Mouse (Mus musculus) limb, embryonic 14.5 days (tissue): ENCODE data around the gene Ifit1. TPM values are rescaled to one million over a fixed set of nuclear protein-coding genes. Genes with fewer than 3 reads are reported as not detected.
A peak's percentile ranks its signal among the peaks of the same experiment; 100 is the strongest.
"Not testable (repeated sequence)": the region's sequence is repeated elsewhere in the genome, so short reads cannot be mapped to it uniquely, and the experiment has no call there.

ENCODE experiments used
- ATAC-seq: fragments of 200-750 bp; cut with Nextera tagmentation; 2 replicates; pipeline ENCODE4 v1.8.0; 2017; ENCODE audit warnings: low read depth, moderate number of reproducible peaks, moderate TSS enrichment; ENCODE audit not compliant: low FRiP score
- DNase-seq: peaks from one replicate; pipeline ENCODE4 v3.0.0-alpha.2; 2015; ENCODE audit warnings: low spot score
- H3K27ac ChIP-seq: fragments of 300-500 bp; sonication (generic); replicated peaks from 2 replicates; pipeline ENCODE4 v1.5.1; 2014; ENCODE audit warnings: low read depth, mild to moderate bottlenecking, low read length, moderate library complexity, mixed read lengths
- H3K27me3 ChIP-seq: fragments of 300-500 bp; sonication (generic); 2 replicates; pipeline ENCODE4 v1.6.1; 2014; ENCODE audit warnings: low read length, mixed read lengths; ENCODE audit not compliant: control insufficient read depth, insufficient read depth
- H3K36me3 ChIP-seq: fragments of 300-500 bp; sonication (generic); 2 replicates; pipeline ENCODE4 v1.6.1; 2014; ENCODE audit warnings: mild to moderate bottlenecking, low read length, moderate library complexity, mixed read lengths; ENCODE audit not compliant: control insufficient read depth, insufficient read depth
- H3K4me1 ChIP-seq: fragments of 300-500 bp; sonication (generic); 2 replicates; pipeline ENCODE4 v1.6.1; 2014; ENCODE audit warnings: antibody characterized with exemption, low read length, mixed read lengths; ENCODE audit not compliant: control insufficient read depth, insufficient read depth
- H3K4me2 ChIP-seq: fragments of 300-500 bp; sonication (generic); replicated peaks from 2 replicates; pipeline ENCODE4 v1.6.1; 2014; ENCODE audit warnings: low read depth, mild to moderate bottlenecking, low read length, moderate library complexity; ENCODE audit not compliant: severe bottlenecking
- H3K4me3 ChIP-seq: fragments of 300-500 bp; sonication (generic); replicated peaks from 2 replicates; pipeline ENCODE4 v1.5.1; 2014; ENCODE audit warnings: low read length
- H3K9ac ChIP-seq: fragments of 300-500 bp; sonication (generic); 2 replicates; pipeline ENCODE4 v1.6.1; 2014; ENCODE audit warnings: mild to moderate bottlenecking, low read depth, low read length, moderate library complexity; ENCODE audit not compliant: severe bottlenecking
- H3K9me3 ChIP-seq: fragments of 300-500 bp; sonication (generic); 2 replicates; pipeline ENCODE4 v1.6.1; 2016; ENCODE audit warnings: low read length; ENCODE audit not compliant: control insufficient read depth
- POLR2A ChIP-seq: fragments of 200-500 bp; IDR thresholded peaks from 2 replicates; pipeline ENCODE4 v1.8.0; 2012; ENCODE audit warnings: inconsistent platforms, mild to moderate bottlenecking, moderate library complexity, borderline replicate concordance; ENCODE audit not compliant: insufficient read depth, insufficient read length; ENCODE audit errors: extremely low read depth
- WGBS: fragments of 180-500 bp; shearing (Covaris S2); extraction: QIAGEN DNeasy Blood & Tissue Kit; methylation state at CpG from one replicate; pipeline ENCODE4 v1.1.7; 2014; 5-methylcytosine and 5-hydroxymethylcytosine counted together
- polyA plus RNA-seq, 2 experiments: library from polyadenylated mRNA; depleted of rRNA in 1 of 2; stranded (reverse) in 1 of 2; unstranded in 1 of 2; fragments of >200 nt; fragmentation: Nextera tagmentation in 1 of 2; extraction: Ambion mirVana in 1 of 2; gene quantifications; 2 replicates each; pipeline versions ENCODE4 v1.2.1 to v1.2.3; 2012 to 2014

Ifit1 gene
- polyA plus RNA-seq, 2 experiments: 0.49 to 0.98 TPM

GRCm38 (mm10) chr19:34605472-34605871, 35.2 kb upstream of the Ifit1 start:
- 88% methylated on average over 3 of the region's 3 CpGs for WGBS
- peaks cover 3% of the 10 kb centered on the region; the same call in 1 of the 2 replicates for H3K4me1 ChIP-seq
- no peaks in the 10 kb centered on the region for H3K9me3 ChIP-seq
- no peak overlapping the region for H3K9ac ChIP-seq
- H3K4me2 ChIP-seq: no peak overlapping the region
- H3K4me3 ChIP-seq: no peak overlapping the region
- H3K27me3 ChIP-seq: no peaks in the 10 kb centered on the region
- H3K36me3 ChIP-seq: no peaks in the 10 kb centered on the region
- no peak for TF ChIP-seq POLR2A
- ATAC-seq (no peak), DNase-seq (no peak)
- H3K27ac ChIP-seq: no peak overlapping the region

DNA sequence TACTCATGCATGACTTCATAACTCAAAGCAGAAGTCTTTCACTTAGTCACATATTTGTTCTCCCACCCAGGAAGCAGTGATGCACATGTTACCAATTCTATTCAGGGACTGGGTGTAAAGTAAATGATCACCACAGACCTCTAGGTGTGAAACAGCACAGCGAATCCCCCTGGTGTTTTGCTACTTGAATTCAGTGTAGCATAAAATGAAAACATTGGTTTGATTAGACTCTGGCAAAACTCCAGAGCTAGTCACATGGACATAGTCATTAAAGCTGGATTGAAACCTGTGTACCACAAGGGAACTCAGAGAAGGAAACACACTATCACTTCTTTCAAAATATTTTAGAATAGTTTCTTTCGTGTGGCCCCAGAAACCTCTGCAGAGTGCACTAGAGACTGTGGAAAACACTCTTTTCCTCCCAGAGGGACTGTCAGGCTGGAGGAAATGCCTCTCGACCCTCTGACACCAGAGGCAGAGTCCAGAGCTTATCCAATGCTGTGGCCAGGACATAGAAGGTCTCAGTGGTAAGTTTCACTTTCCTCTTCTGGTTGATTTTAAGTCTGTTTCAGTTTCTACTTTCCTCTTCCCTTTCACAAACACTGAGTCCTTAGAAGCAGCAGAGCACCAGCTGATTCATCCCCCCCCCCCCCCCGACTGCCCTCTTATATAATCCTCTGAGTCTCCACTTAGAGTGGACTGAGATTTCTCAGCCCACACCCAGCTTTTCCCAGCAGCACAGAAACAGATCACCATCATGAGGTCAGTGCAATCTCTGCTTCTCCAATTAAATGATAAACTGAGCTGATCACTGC, 33.2 kb upstream of the Ifit1 start, which contains the start of gene Ifit3b:
Ifit3b (plus strand) TSS at position 734 of the 815 bp plus-strand sequence.
- not testable (repeated sequence) for H3K9ac ChIP-seq, H3K4me1 ChIP-seq, H3K36me3 ChIP-seq, H3K9me3 ChIP-seq, H3K27me3 ChIP-seq, H3K4me3 ChIP-seq, H3K27ac ChIP-seq, H3K4me2 ChIP-seq
- WGBS: 23% methylated on average over 4 of the region's 4 CpGs
- DNase-seq (peak; percentile 59), ATAC-seq (peak; percentile 81)

DNA sequence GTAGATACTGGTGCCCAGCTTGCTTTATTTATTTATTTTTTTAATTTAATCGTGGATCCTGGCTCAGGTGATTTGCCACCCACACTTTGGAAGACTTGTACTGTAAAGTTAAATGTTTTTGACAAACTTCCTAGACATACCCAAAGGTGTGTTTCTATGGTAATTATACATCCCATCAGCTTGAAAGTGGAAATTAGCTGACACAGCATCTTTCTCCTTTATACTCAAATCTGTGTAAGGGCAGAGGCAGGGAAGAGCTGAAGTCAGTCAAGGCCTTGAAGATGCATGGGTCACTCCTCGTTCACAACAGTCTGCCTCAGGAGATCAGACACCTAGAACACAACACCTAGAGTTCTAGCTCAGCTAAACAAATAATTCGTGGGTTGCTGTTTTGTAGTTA, 30.6 kb upstream of the Ifit1 start:
- WGBS: 76% methylated on average over 3 of the region's 3 CpGs
- not testable (repeated sequence) for H3K4me3 ChIP-seq

GRCm38 (mm10) chr19:34612243-34613001, 28.2 kb upstream of the Ifit1 start:
- H3K27me3 ChIP-seq, H3K27ac ChIP-seq, H3K36me3 ChIP-seq, H3K9me3 ChIP-seq, H3K9ac ChIP-seq, H3K4me2 ChIP-seq, H3K4me1 ChIP-seq, ATAC-seq, DNase-seq, H3K4me3 ChIP-seq: not testable (repeated sequence)
- 73% methylated on average over 4 of the region's 11 CpGs for WGBS

More for the DNA sequence above, 30.6 kb upstream of the Ifit1 start:
- not testable (repeated sequence) for H3K27me3 ChIP-seq, H3K9ac ChIP-seq, H3K9me3 ChIP-seq, H3K36me3 ChIP-seq, ATAC-seq, H3K4me1 ChIP-seq, H3K27ac ChIP-seq, H3K4me2 ChIP-seq, DNase-seq

GRCm38 (mm10) chr19:34620871-34621270, 19.8 kb upstream of the Ifit1 start:
- Histone ChIP-seq H3K4me1 (no peaks in the 10 kb centered on the region), H3K27ac (no peak overlapping the region), H3K4me2 (no peak overlapping the region), H3K9me3 (no peaks in the 10 kb centered on the region), H3K9ac (no peak overlapping the region), H3K4me3 (no peak overlapping the region), H3K36me3 (no peaks in the 10 kb centered on the region), H3K27me3 (no peaks in the 10 kb centered on the region)
- DNase-seq (no peak), ATAC-seq (no peak)
- TF ChIP-seq POLR2A: no peak
- 93% methylated on average over 5 of the region's 5 CpGs for WGBS
